Mouse (Mus musculus): Measurements from ENCODE around the gene Ntrk3. TPM values are rescaled to one million over a fixed set of nuclear protein-coding genes. Genes with fewer than 3 reads are reported as not detected.
A peak's percentile ranks its signal among the peaks of the same experiment; 100 is the strongest.

Gene Ntrk3
- polyA plus RNA-seq, 1 experiment from 2014 or later, result 0.16 TPM

GRCm38 (mm10) chr7:78269506-78270250, 468.1 kb downstream of the Ntrk3 start:
- no peaks in the 10 kb centered on the region for H3K36me3 ChIP-seq
- WGBS, result 65% methylated on average over 3 of the region's 3 CpGs
- H3K4me1 ChIP-seq, result no peaks in the 10 kb centered on the region
- no peak overlapping the region for H3K4me3 ChIP-seq
- DNase-seq (ENCODE audit: low spot score), result no peak
- H3K27ac ChIP-seq, result no peak overlapping the region
- no peaks in the 10 kb centered on the region for H3K9me3 ChIP-seq (replicated peaks)
- H3K27me3 ChIP-seq (ENCODE audit: low read depth, poor library complexity, severe bottlenecking), result 0 out of 2 replicates have a peak, but pooled peaks cover 4% of the 10 kb centered on the region

GRCm38 (mm10) chr7:78267461-78268007, 470.3 kb downstream of the Ntrk3 start:
- H3K27ac ChIP-seq, result no peak overlapping the region
- 0 out of 2 replicates have a peak, but pooled peaks cover 4% of the 10 kb centered on the region for H3K27me3 ChIP-seq (ENCODE audit: low read depth, poor library complexity, severe bottlenecking)
- no peaks in the 10 kb centered on the region for H3K9me3 ChIP-seq (replicated peaks)
- H3K4me3 ChIP-seq, result no peak overlapping the region
- no peaks in the 10 kb centered on the region for H3K36me3 ChIP-seq
- peak; percentile 31 for DNase-seq (ENCODE audit: low spot score)
- no peaks in the 10 kb centered on the region for H3K4me1 ChIP-seq
- WGBS, result 7% methylated on average over 1 of the region's 1 CpGs

- H3K4me1 ChIP-seq, result no peaks in the 10 kb centered on the region
- no peak for DNase-seq (ENCODE audit: low spot score)
- 83% methylated on average over 5 of the region's 5 CpGs for WGBS
- no peaks in the 10 kb centered on the region for H3K36me3 ChIP-seq
- no peaks in the 10 kb centered on the region for H3K9me3 ChIP-seq (replicated peaks)
- 0 out of 2 replicates have a peak, but pooled peaks cover 4% of the 10 kb centered on the region for H3K27me3 ChIP-seq (ENCODE audit: low read depth, poor library complexity, severe bottlenecking)
- no peak overlapping the region for H3K4me3 ChIP-seq
- no peak overlapping the region for H3K27ac ChIP-seq
These were observed 473.3 kb downstream of the Ntrk3 start for GRCm38 (mm10) chr7:78264432-78265002.

- Histone ChIP-seq H3K4me3 (no peak overlapping the region), H3K9me3 (replicated peaks) (no peaks in the 10 kb centered on the region), H3K27me3 (ENCODE audit: low read depth, poor library complexity, severe bottlenecking) (0 out of 2 replicates have a peak, but pooled peaks cover 4% of the 10 kb centered on the region), H3K4me1 (no peaks in the 10 kb centered on the region), H3K27ac (no peak overlapping the region), H3K36me3 (no peaks in the 10 kb centered on the region)
- WGBS, result 89% methylated on average over 8 of the region's 8 CpGs
- no peak for DNase-seq (ENCODE audit: low spot score)
These were observed 476.2 kb downstream of the Ntrk3 start for GRCm38 (mm10) chr7:78261420-78262125.

- Histone ChIP-seq H3K27ac (no peak overlapping the region), H3K9me3 (replicated peaks) (no peaks in the 10 kb centered on the region), H3K36me3 (no peaks in the 10 kb centered on the region), H3K4me1 (no peaks in the 10 kb centered on the region), H3K27me3 (ENCODE audit: low read depth, poor library complexity, severe bottlenecking) (no peaks in the 10 kb centered on the region), H3K4me3 (no peak overlapping the region)
- no peak for DNase-seq (ENCODE audit: low spot score)
- 24% methylated on average over 4 of the region's 4 CpGs for WGBS
These were observed 479.7 kb downstream of the Ntrk3 start for GRCm38 (mm10) chr7:78258151-78258550.

- Histone ChIP-seq H3K4me1 (no peaks in the 10 kb centered on the region), H3K9me3 (replicated peaks) (no peaks in the 10 kb centered on the region), H3K36me3 (no peaks in the 10 kb centered on the region), H3K4me3 (no peak overlapping the region), H3K27ac (no peak overlapping the region), H3K27me3 (ENCODE audit: low read depth, poor library complexity, severe bottlenecking) (no peaks in the 10 kb centered on the region)
- no peak for DNase-seq (ENCODE audit: low spot score)
- WGBS, result 75% methylated on average over 3 of the region's 3 CpGs
These were observed 483.9 kb downstream of the Ntrk3 start for GRCm38 (mm10) chr7:78253777-78254385.

GRCm38 (mm10) chr7:78248119-78248642, 489.6 kb downstream of the Ntrk3 start:
- Histone ChIP-seq H3K36me3 (no peaks in the 10 kb centered on the region), H3K4me1 (no peaks in the 10 kb centered on the region), H3K27ac (no peak overlapping the region), H3K27me3 (ENCODE audit: low read depth, poor library complexity, severe bottlenecking) (no peaks in the 10 kb centered on the region), H3K9me3 (replicated peaks) (no peaks in the 10 kb centered on the region), H3K4me3 (no peak overlapping the region)
- DNase-seq (ENCODE audit: low spot score), result no peak
- 65% methylated on average over 5 of the region's 5 CpGs for WGBS

GRCm38 (mm10) chr7:78239012-78239411, 498.8 kb downstream of the Ntrk3 start:
- 82% methylated on average over 2 of the region's 2 CpGs for WGBS

GRCm38 (mm10) chr7:78221668-78222067, 516.1 kb downstream of the Ntrk3 start:
- H3K4me3 ChIP-seq, result no peak overlapping the region
- no peak for DNase-seq (ENCODE audit: low spot score)
- no peak overlapping the region for H3K27ac ChIP-seq
- H3K36me3 ChIP-seq, result no peaks in the 10 kb centered on the region
- H3K4me1 ChIP-seq, result no peaks in the 10 kb centered on the region
- WGBS, result 57% methylated on average over 6 of the region's 6 CpGs
- H3K9me3 ChIP-seq (replicated peaks), result no peaks in the 10 kb centered on the region
- no peaks in the 10 kb centered on the region for H3K27me3 ChIP-seq (ENCODE audit: low read depth, poor library complexity, severe bottlenecking)

More at GRCm38 (mm10) chr7:78239012-78239411, 498.8 kb downstream of the Ntrk3 start:
- no peaks in the 10 kb centered on the region for H3K9me3 ChIP-seq (replicated peaks)
- no peak for DNase-seq (ENCODE audit: low spot score)
- no peak overlapping the region for H3K27ac ChIP-seq
- no peaks in the 10 kb centered on the region for H3K36me3 ChIP-seq
- no peaks in the 10 kb centered on the region for H3K27me3 ChIP-seq (ENCODE audit: low read depth, poor library complexity, severe bottlenecking)
- no peaks in the 10 kb centered on the region for H3K4me1 ChIP-seq
- H3K4me3 ChIP-seq, result no peak overlapping the region

GRCm38 (mm10) chr7:78220949-78221348, 516.9 kb downstream of the Ntrk3 start:
- WGBS, result 68% methylated on average over 4 of the region's 4 CpGs
- H3K27ac ChIP-seq, result no peak overlapping the region

GRCm38 (mm10) chr7:78190931-78191653, 546.7 kb downstream of the Ntrk3 start:
- Histone ChIP-seq H3K27me3 (ENCODE audit: low read depth, poor library complexity, severe bottlenecking) (peaks cover 6% of the 10 kb centered on the region; the same call in 1 of the 2 replicates), H3K4me1 (0 out of 2 replicates have a peak, but pooled peaks cover 5% of the 10 kb centered on the region), H3K36me3 (no peaks in the 10 kb centered on the region), H3K9me3 (replicated peaks) (no peaks in the 10 kb centered on the region), H3K4me3 (no peak overlapping the region), H3K27ac (no peak overlapping the region)
- 31% methylated on average over 17 of the region's 17 CpGs for WGBS
- DNase-seq (ENCODE audit: low spot score), result no peak

More at GRCm38 (mm10) chr7:78220949-78221348, 516.9 kb downstream of the Ntrk3 start:
- H3K9me3 ChIP-seq (replicated peaks), result no peaks in the 10 kb centered on the region
- H3K27me3 ChIP-seq (ENCODE audit: low read depth, poor library complexity, severe bottlenecking), result no peaks in the 10 kb centered on the region
- no peaks in the 10 kb centered on the region for H3K36me3 ChIP-seq
- no peak for DNase-seq (ENCODE audit: low spot score)
- H3K4me1 ChIP-seq, result no peaks in the 10 kb centered on the region
- no peak overlapping the region for H3K4me3 ChIP-seq

- H3K4me3 ChIP-seq, result no peak overlapping the region
- no peak overlapping the region for H3K27ac ChIP-seq
- H3K9me3 ChIP-seq (replicated peaks), result no peaks in the 10 kb centered on the region
- H3K36me3 ChIP-seq, result no peaks in the 10 kb centered on the region
- DNase-seq (ENCODE audit: low spot score), result no peak
- H3K27me3 ChIP-seq (ENCODE audit: low read depth, poor library complexity, severe bottlenecking), result no peaks in the 10 kb centered on the region; the same call in 1 of the 2 replicates
- 0 out of 2 replicates have a peak, but pooled peaks cover 2% of the 10 kb centered on the region for H3K4me1 ChIP-seq
- WGBS, result 19% methylated on average over 4 of the region's 4 CpGs
These were observed 552.2 kb downstream of the Ntrk3 start for GRCm38 (mm10) chr7:78185578-78185977.
